Mouse (Mus musculus) kidney, embryonic 16.5 days (tissue): ENCODE results near the gene Slc7a14. TPM values are rescaled to one million over a fixed set of nuclear protein-coding genes. Genes with fewer than 3 reads are reported as not detected.
A peak's percentile ranks its signal among the peaks of the same experiment; 100 is the strongest.

Experiments used
- ATAC-seq: fragments of 200-750 bp; cut with Nextera tagmentation; 2 replicates; pipeline ENCODE4 v1.8.0; 2017; ENCODE audit warnings: moderate TSS enrichment; ENCODE audit not compliant: low FRiP score, low TSS enrichment
- H3K27ac ChIP-seq: fragments of 300-500 bp; sonication (generic); 2 replicates; pipeline ENCODE4 v1.5.1; 2014; ENCODE audit warnings: low read length
- H3K27me3 ChIP-seq: fragments of 300-500 bp; sonication (generic); 2 replicates; pipeline ENCODE4 v1.6.1; 2014; ENCODE audit warnings: low read length, control low read depth, mixed read lengths; ENCODE audit not compliant: insufficient read depth
- H3K36me3 ChIP-seq: fragments of 300-500 bp; sonication (generic); 2 replicates; pipeline ENCODE4 v1.6.1; 2014; ENCODE audit warnings: low read length, control low read depth, mixed read lengths; ENCODE audit not compliant: insufficient read depth
- H3K4me1 ChIP-seq: fragments of 300-500 bp; sonication (generic); 2 replicates; pipeline ENCODE4 v1.6.1; 2014; ENCODE audit warnings: low read length, control low read depth, mixed read lengths; ENCODE audit not compliant: insufficient read depth
- H3K4me2 ChIP-seq: fragments of 300-500 bp; sonication (generic); replicated peaks from 2 replicates; pipeline ENCODE4 v1.6.1; 2014; ENCODE audit warnings: low read depth, low read length
- H3K4me3 ChIP-seq: fragments of 300-500 bp; sonication (generic); 2 replicates; pipeline ENCODE4 v1.5.1; 2014; ENCODE audit warnings: mild to moderate bottlenecking, low read length
- H3K9ac ChIP-seq: fragments of 300-500 bp; sonication (generic); replicated peaks from 2 replicates; pipeline ENCODE4 v1.6.1; 2014; ENCODE audit warnings: low read length
- H3K9me3 ChIP-seq: fragments of 300-500 bp; sonication (generic); 2 replicates; pipeline ENCODE4 v1.6.1; 2016; ENCODE audit warnings: low read length, control low read depth
- WGBS: fragments of 180-500 bp; shearing (Covaris S2); extraction: QIAGEN DNeasy Blood & Tissue Kit; methylation state at CpG from one replicate; pipeline ENCODE4 v1.1.7; 2014; 5-methylcytosine and 5-hydroxymethylcytosine counted together
- polyA plus RNA-seq: library from polyadenylated mRNA; unstranded; fragments of >200 nt; fragmentation: Nextera tagmentation; extraction: Ambion mirVana; gene quantifications from 2 replicates; pipeline ENCODE4 v1.2.1, GENCODE M21; 2015

The Slc7a14 gene
- polyA plus RNA-seq, 1 experiment from 2014 or later: 0.14 TPM

DNA sequence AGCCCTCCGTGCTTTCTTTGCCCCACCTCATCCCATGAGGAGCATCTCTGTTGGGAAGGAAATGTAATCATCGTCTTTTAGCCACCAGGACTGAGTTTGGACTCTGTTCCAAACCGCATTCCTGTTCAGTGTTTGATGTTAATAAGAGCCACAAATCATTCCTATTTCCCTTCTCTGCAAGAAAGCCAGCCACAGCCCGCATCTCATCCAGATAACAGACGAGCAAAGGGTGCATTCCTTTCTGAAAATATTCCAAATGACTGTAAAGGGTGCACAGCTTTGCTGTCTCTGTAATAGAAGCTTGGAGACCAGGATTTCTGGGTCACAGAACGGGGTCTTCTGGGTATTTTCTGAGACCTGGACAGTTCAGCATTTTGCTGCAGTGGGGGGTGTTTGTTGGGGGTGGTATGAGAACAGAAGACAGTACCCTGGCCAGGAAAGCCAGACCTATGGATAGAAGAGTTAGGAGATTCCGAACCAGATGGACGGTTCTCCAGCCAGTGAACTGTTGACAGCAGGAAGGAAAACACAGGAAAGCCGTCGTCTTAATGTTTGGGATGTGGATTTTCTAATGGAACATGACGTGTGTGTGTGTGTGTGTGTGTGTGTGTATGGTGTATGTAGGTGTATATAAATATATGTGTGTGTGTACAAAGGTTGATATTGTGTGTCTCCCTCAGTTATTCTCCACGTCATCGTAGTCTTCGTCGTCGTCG, 110.9 kb downstream of the Slc7a14 start:
- Histone ChIP-seq H3K4me2 (no peak overlapping the region), H3K27ac (peak overlapping the region; percentile 76)
- ATAC-seq: peak; percentile 55

GRCm38 (mm10) chr3:31191402-31191801, 118.8 kb downstream of the Slc7a14 start:
- H3K27ac ChIP-seq: peak overlapping the region; percentile 54; the same call in 1 of the 2 replicates
- H3K4me3 ChIP-seq: no peak overlapping the region
- H3K4me1 ChIP-seq: peaks cover 6% of the 10 kb centered on the region; the same call in 1 of the 2 replicates
- no peak overlapping the region for H3K4me2 ChIP-seq
- no peak for ATAC-seq
- no peaks in the 10 kb centered on the region for H3K27me3 ChIP-seq
- H3K36me3 ChIP-seq: no peaks in the 10 kb centered on the region
- 38% methylated on average over 10 of the region's 10 CpGs for WGBS
- no peaks in the 10 kb centered on the region; the same call in 1 of the 2 replicates for H3K9me3 ChIP-seq
- no peak overlapping the region for H3K9ac ChIP-seq

More for the DNA sequence above, 110.9 kb downstream of the Slc7a14 start:
- Histone ChIP-seq H3K9ac (no peak overlapping the region), H3K27me3 (no peaks in the 10 kb centered on the region), H3K4me1 (no peaks in the 10 kb centered on the region), H3K9me3 (no peaks in the 10 kb centered on the region; the same call in 1 of the 2 replicates), H3K4me3 (no peak overlapping the region), H3K36me3 (no peaks in the 10 kb centered on the region)
- whole genome bisulfite sequencing: 51% methylated on average over 17 of the region's 17 CpGs

- Histone ChIP-seq H3K27me3 (no peaks in the 10 kb centered on the region), H3K4me1 (peaks cover 6% of the 10 kb centered on the region; the same call in 1 of the 2 replicates), H3K9ac (no peak overlapping the region), H3K4me2 (no peak overlapping the region), H3K27ac (no peak overlapping the region), H3K4me3 (no peak overlapping the region), H3K9me3 (no peaks in the 10 kb centered on the region; the same call in 1 of the 2 replicates), H3K36me3 (no peaks in the 10 kb centered on the region)
- ATAC-seq: no peak
- WGBS: 87% methylated on average over 7 of the region's 7 CpGs
Measured at GRCm38 (mm10) chr3:31190342-31190741, 119.8 kb downstream of the Slc7a14 start.

- Histone ChIP-seq H3K27me3 (no peaks in the 10 kb centered on the region), H3K4me1 (peaks cover 3% of the 10 kb centered on the region; the same call in 1 of the 2 replicates), H3K9ac (no peak overlapping the region), H3K36me3 (no peaks in the 10 kb centered on the region), H3K4me2 (no peak overlapping the region), H3K4me3 (no peak overlapping the region), H3K27ac (0 out of 2 replicates have a peak overlapping the region, but pooled peaks have one; percentile 12), H3K9me3 (no peaks in the 10 kb centered on the region)
- ATAC-seq: peak; percentile 57
- WGBS: 68% methylated on average over 12 of the region's 12 CpGs
Measured at GRCm38 (mm10) chr3:31166365-31166871, 143.8 kb downstream of the Slc7a14 start.

GRCm38 (mm10) chr3:31165803-31166202, 144.4 kb downstream of the Slc7a14 start:
- H3K27ac ChIP-seq: no peak overlapping the region
- H3K4me3 ChIP-seq: no peak overlapping the region
- H3K9me3 ChIP-seq: no peaks in the 10 kb centered on the region
- no peak for ATAC-seq
- H3K4me2 ChIP-seq: no peak overlapping the region
- H3K9ac ChIP-seq: no peak overlapping the region
- H3K36me3 ChIP-seq: no peaks in the 10 kb centered on the region
- 70% methylated on average over 3 of the region's 3 CpGs for WGBS
- no peaks in the 10 kb centered on the region for H3K27me3 ChIP-seq
- H3K4me1 ChIP-seq: peaks cover 3% of the 10 kb centered on the region; the same call in 1 of the 2 replicates

GRCm38 (mm10) chr3:31162860-31163259, 147.3 kb downstream of the Slc7a14 start:
- 94% methylated on average over 14 of the region's 14 CpGs for WGBS
- no peaks in the 10 kb centered on the region for H3K27me3 ChIP-seq
- no peak overlapping the region for H3K4me3 ChIP-seq
- ATAC-seq: no peak
- no peaks in the 10 kb centered on the region for H3K9me3 ChIP-seq
- no peak overlapping the region for H3K4me2 ChIP-seq
- peaks cover 3% of the 10 kb centered on the region; the same call in 1 of the 2 replicates for H3K4me1 ChIP-seq
- H3K27ac ChIP-seq: no peak overlapping the region
- no peak overlapping the region for H3K9ac ChIP-seq
- no peaks in the 10 kb centered on the region for H3K36me3 ChIP-seq

GRCm38 (mm10) chr3:31161336-31161735, 148.8 kb downstream of the Slc7a14 start:
- Histone ChIP-seq H3K4me1 (peaks cover 1% of the 10 kb centered on the region; the same call in 1 of the 2 replicates), H3K4me3 (no peak overlapping the region), H3K4me2 (no peak overlapping the region), H3K36me3 (no peaks in the 10 kb centered on the region), H3K9me3 (no peaks in the 10 kb centered on the region), H3K27ac (no peak overlapping the region), H3K27me3 (no peaks in the 10 kb centered on the region), H3K9ac (no peak overlapping the region)
- ATAC-seq: no peak
- 45% methylated on average over 6 of the region's 6 CpGs for WGBS

GRCm38 (mm10) chr3:31160046-31160445, 150.1 kb downstream of the Slc7a14 start:
- Histone ChIP-seq H3K9me3 (no peaks in the 10 kb centered on the region), H3K4me1 (peaks cover 8% of the 10 kb centered on the region; the same call in 1 of the 2 replicates), H3K9ac (no peak overlapping the region), H3K4me3 (no peak overlapping the region), H3K27ac (no peak overlapping the region), H3K27me3 (no peaks in the 10 kb centered on the region), H3K36me3 (no peaks in the 10 kb centered on the region), H3K4me2 (no peak overlapping the region)
- ATAC-seq: no peak
- 68% methylated on average over 10 of the region's 10 CpGs for WGBS

DNA sequence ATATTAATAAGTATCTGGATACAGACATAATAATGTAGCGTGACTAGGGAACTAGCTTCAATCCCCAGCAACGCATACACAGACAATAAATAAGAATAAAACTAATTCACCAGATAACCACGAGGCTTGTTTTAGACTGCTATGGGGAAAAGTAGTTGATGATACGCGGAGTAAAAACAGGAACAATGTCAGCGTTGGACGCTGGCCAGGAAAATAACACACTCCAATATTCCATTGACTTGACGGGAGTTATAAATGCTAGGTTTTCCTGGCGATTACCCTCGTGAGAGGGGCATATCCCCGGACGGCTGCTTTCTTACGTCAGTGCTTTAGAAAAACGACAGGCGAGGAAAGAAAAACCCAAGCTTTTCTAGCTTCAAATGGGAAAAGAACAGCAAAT, 152.4 kb downstream of the Slc7a14 start:
- 72% methylated on average over 15 of the region's 15 CpGs for WGBS
- Histone ChIP-seq H3K36me3 (no peaks in the 10 kb centered on the region), H3K9me3 (no peaks in the 10 kb centered on the region), H3K4me1 (peaks cover 8% of the 10 kb centered on the region), H3K27me3 (no peaks in the 10 kb centered on the region), H3K27ac (no peak overlapping the region), H3K9ac (no peak overlapping the region), H3K4me2 (no peak overlapping the region), H3K4me3 (no peak overlapping the region)
- ATAC-seq: no peak

- Histone ChIP-seq H3K9me3 (no peaks in the 10 kb centered on the region), H3K4me2 (no peak overlapping the region), H3K27me3 (no peaks in the 10 kb centered on the region), H3K27ac (no peak overlapping the region), H3K36me3 (no peaks in the 10 kb centered on the region), H3K4me3 (no peak overlapping the region), H3K9ac (no peak overlapping the region), H3K4me1 (peaks cover 21% of the 10 kb centered on the region)
- WGBS: 45% methylated on average over 3 of the region's 3 CpGs
- no peak for ATAC-seq
Measured at GRCm38 (mm10) chr3:31156126-31156525, 154.1 kb downstream of the Slc7a14 start.
